ENCODE assay signal across 8 mouse cellular contexts in the genomic region with DNA sequence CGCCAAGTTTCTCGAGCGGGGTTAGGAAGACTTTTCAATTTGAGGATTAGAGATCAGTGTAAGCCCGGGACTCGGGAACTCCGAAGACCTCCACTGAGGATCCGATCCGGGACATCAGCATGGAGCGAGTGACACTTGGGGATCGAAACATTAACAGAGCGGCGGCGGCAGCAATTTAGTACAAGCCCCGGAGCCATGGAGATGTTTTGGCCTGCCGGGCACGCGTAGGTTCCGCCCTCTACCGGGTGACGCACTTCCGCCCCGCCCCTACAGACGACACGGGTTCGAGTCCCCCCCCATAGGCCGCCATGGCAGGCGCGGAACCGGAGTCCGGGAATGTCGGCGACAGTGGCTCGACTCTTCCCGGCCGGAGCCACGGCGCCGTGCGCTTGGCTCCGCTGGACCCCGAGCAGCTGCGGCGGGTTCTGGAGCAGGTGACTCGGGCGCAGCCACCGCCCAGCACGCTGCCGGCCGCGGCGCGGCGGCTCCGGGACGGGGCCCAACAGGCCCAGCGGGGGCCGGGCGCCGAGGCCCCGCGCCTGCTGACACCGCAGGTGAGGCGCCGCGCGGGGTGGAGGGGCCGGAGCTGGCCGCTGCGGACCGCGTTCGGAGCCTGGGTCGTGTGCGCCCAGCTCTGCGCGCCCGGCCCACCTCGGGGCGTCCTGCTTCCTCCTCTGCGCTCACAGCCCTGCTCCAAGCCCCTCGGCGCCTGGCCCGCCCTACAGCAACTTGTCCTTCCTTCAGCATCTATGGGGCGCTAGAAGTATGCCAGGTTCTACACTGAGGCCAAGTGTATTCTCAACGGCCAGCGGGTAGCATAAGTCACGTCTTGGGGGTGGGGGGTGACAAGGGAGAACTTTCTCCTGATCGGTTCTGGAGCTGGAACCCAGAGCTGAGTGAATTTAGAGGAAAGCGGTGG. TPM values are rescaled to one million over a fixed set of nuclear protein-coding genes. Genes with fewer than 3 reads are reported as not detected.
A peak's percentile ranks its signal among the peaks of the same experiment; 100 is the strongest.
DNase-seq lines count a peak whose midpoint lies in the region; ATAC-seq lines count a peak whose summit lies in the region.

Gene Zfp839, plus strand, starts transcription at position 244 of the 919 bp plus-strand sequence.

- H3K36me3 ChIP-seq in intestine, embryonic 15.5 days: no peaks in the 10 kb centered on the region

- peak; percentile 90 to 97 for DNase-seq in adrenal gland, adult (ENCODE audit: inconsistent age in 2 of 2, low spot score in 1 of 2)
- peak; percentile 89 for DNase-seq in embryo, embryonic 11 days
- DNase-seq in gastrocnemius, postnatal 25 days: peak; percentile 82
- peak; percentile 90 for DNase-seq in left cerebral cortex, postnatal 25 days (ENCODE audit: low spot score in 2 of 2)
- peak; percentile 85 for DNase-seq in mesoderm, embryonic 11.5 days (ENCODE audit: low read depth, low spot score)
- peak; percentile 87 for DNase-seq in right cerebral cortex, postnatal 36 days (ENCODE audit: low spot score in 2 of 2)
- DNase-seq in urinary bladder, postnatal 4 days (ENCODE audit: low spot score in 2 of 2): peak; percentile 80 to 86

- intact Hi-C loops in left cerebral cortex, postnatal 25 days (cut with DNase I): no loop called here

- peak within 1 kb of the TSS; percentile 76 for H3K4me2 ChIP-seq in intestine, embryonic 15.5 days (replicated peaks)

- peaks cover 22% of the 10 kb centered on the region for H3K4me1 ChIP-seq in intestine, embryonic 15.5 days (replicated peaks)

- under 1% methylated on average over 88 of the region's 89 CpGs for WGBS in intestine, embryonic 15.5 days

- peak within 1 kb of the TSS; percentile 92 for H3K4me3 ChIP-seq in intestine, embryonic 15.5 days (replicated peaks)

- H3K27ac ChIP-seq in intestine, embryonic 15.5 days: peak within 1 kb of the TSS; percentile 85

- H3K9me3 ChIP-seq in intestine, embryonic 15.5 days: no peaks in the 10 kb centered on the region

- peak within 1 kb of the TSS; percentile 86 for H3K9ac ChIP-seq in intestine, embryonic 15.5 days

- peak; percentile 88 for ATAC-seq in intestine, embryonic 15.5 days

- no peaks in the 10 kb centered on the region for H3K27me3 ChIP-seq in intestine, embryonic 15.5 days (replicated peaks)

RNA-seq across cellular contexts. Expression of gene Zfp839, which starts in this region (rescaled TPM):
- total RNA-seq in gastrocnemius, postnatal 25 days (2021): 1 to 10 TPM; 5.0 to 5.4 TPM
- 4.5 and 4.9 TPM in 2 replicates for polyA plus RNA-seq in intestine, embryonic 15.5 days (2015; fragmentation: Nextera tagmentation; extraction: Ambion mirVana)
- 10 to 100 TPM; 11.2 to 11.5 TPM for total RNA-seq in left cerebral cortex, postnatal 25 days (2021)

Comparison
In these comparisons a context has a peak if more than half of its experiments do, and no peak if none do; other contexts are left out.
1. Peak in every context shown above with its lines: DNase-seq, ATAC-seq, H3K4me3 ChIP-seq and H3K27ac ChIP-seq.